Mouse (Mus musculus) liver, embryonic 13.5 days (tissue): Measurements from ENCODE around the gene Crtac1. TPM values are rescaled to one million over a fixed set of nuclear protein-coding genes. Genes with fewer than 3 reads are reported as not detected.

ENCODE experiments used
- ATAC-seq: fragments of 200-750 bp; cut with Nextera tagmentation; 2 replicates; pipeline ENCODE4 v1.8.0; 2017; ENCODE audit warnings: low read depth, mild to moderate bottlenecking, moderate number of reproducible peaks, moderate library complexity
- DNase-seq: peaks from one replicate; pipeline ENCODE4 v3.0.0; 2022
- H3K27ac ChIP-seq: fragments of 300-500 bp; sonication (generic); 2 replicates; pipeline ENCODE4 v1.5.1; 2015; ENCODE audit warnings: moderate library complexity, mild to moderate bottlenecking, inconsistent platforms
- H3K27me3 ChIP-seq: fragments of 300-500 bp; sonication (generic); 2 replicates; pipeline ENCODE4 v1.6.1; 2015; ENCODE audit warnings: mild to moderate bottlenecking, inconsistent platforms
- H3K36me3 ChIP-seq: fragments of 300-500 bp; sonication (generic); 2 replicates; pipeline ENCODE4 v1.6.1; 2015; ENCODE audit warnings: mild to moderate bottlenecking, inconsistent platforms
- H3K4me1 ChIP-seq: fragments of 300-500 bp; sonication (generic); replicated peaks from 2 replicates; pipeline ENCODE4 v1.6.1; 2015; ENCODE audit warnings: inconsistent platforms
- H3K4me2 ChIP-seq: fragments of 300-500 bp; sonication (generic); 2 replicates; pipeline ENCODE4 v1.6.1; 2015; ENCODE audit warnings: inconsistent platforms, mild to moderate bottlenecking, moderate library complexity
- H3K4me3 ChIP-seq: fragments of 300-500 bp; sonication (generic); replicated peaks from 2 replicates; pipeline ENCODE4 v1.5.1; 2015; ENCODE audit warnings: mild to moderate bottlenecking, inconsistent platforms
- H3K9ac ChIP-seq: fragments of 300-500 bp; sonication (generic); 2 replicates; pipeline ENCODE4 v1.6.1; 2015; ENCODE audit warnings: mild to moderate bottlenecking, inconsistent platforms
- H3K9me3 ChIP-seq: fragments of 300-500 bp; sonication (generic); replicated peaks from 2 replicates; pipeline ENCODE4 v1.6.1; 2016; ENCODE audit warnings: inconsistent platforms
- WGBS: fragments of 180-500 bp; shearing (Covaris S2); methylation state at CpG from one replicate; pipeline ENCODE4 v1.1.7; 2015; ENCODE audit not compliant: insufficient replicate concordance; 5-methylcytosine and 5-hydroxymethylcytosine counted together
- polyA plus RNA-seq: library from polyadenylated mRNA; unstranded; fragments of >200 nt; fragmentation: Nextera tagmentation; extraction: Ambion mirVana; gene quantifications from 2 replicates; pipeline ENCODE4 v1.2.1, GENCODE M21; 2015

Crtac1 gene
- 0.07 and 0.12 TPM in 2 replicates for polyA plus RNA-seq

- Histone ChIP-seq H3K4me2 (peak within 1 kb of the TSS; percentile 58), H3K27ac (no peak within 1 kb of the TSS), H3K36me3 (no peaks in the 10 kb centered on the region), H3K4me1 (peaks cover 7% of the 10 kb centered on the region), H3K9me3 (no peaks in the 10 kb centered on the region), H3K9ac (no peak within 1 kb of the TSS), H3K27me3 (peaks cover 71% of the 10 kb centered on the region), H3K4me3 (peak within 1 kb of the TSS; percentile 42)
- WGBS: 3% methylated on average over 64 of the region's 88 CpGs
- no peak for ATAC-seq
- no peak for DNase-seq
These were observed at the start of gene Crtac1 for GRCm38 (mm10) chr19:42431485-42432190. Gene Crtac1 (minus strand): TSS chr19:42431783.

DNA sequence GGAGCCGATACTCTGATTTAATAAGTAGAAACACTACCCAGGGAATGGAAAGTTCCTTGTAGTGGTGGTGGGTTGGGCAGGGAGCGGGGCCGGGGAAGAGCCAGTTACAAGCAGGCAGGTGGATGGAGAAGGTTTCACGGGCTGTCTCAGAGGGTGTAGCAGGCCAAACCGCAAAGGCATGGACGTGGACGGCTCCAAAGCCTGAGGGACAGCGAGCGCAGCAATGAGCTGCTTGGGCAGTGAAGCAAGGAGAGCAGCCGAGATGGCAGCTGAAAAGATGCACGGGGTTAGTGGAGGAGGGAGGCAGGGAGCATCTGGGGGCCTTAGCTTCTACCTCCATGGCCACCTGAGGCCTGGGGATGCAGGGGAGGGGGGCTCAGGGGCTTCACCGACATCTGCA lies 46.7 kb upstream of the Crtac1 start:
- ATAC-seq: no peak
- no peaks in the 10 kb centered on the region for H3K4me1 ChIP-seq
- no peak overlapping the region for H3K4me3 ChIP-seq
- peaks cover 8% of the 10 kb centered on the region; the same call in 1 of the 2 replicates for H3K27me3 ChIP-seq
- H3K4me2 ChIP-seq: no peak overlapping the region
- H3K27ac ChIP-seq: no peak overlapping the region
- H3K9me3 ChIP-seq: no peaks in the 10 kb centered on the region
- H3K36me3 ChIP-seq: no peaks in the 10 kb centered on the region
- no peak overlapping the region for H3K9ac ChIP-seq
- no peak for DNase-seq
- 53% methylated on average over 12 of the region's 12 CpGs for WGBS

DNA sequence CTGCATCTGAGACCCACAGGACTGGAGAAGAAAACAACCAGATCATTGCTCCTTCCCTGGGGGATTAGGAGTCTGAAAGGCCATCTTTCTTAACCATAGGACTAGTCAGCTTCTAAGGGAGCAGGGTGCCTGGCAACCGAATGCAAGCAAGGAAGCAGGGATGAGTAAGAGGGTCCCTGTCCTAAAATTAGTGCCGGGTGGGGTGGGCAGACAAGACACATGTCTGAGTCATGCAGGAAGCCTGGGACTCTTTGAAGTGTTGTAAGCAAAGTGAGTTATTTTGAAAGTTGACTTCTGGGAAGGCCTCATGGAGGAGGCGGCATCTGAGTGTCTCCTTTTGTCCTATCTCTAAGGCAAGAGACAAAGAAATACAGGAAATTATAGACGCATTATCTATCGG lies 46.2 kb upstream of the Crtac1 start:
- H3K27me3 ChIP-seq: peaks cover 8% of the 10 kb centered on the region; the same call in 1 of the 2 replicates
- 36% methylated on average over 5 of the region's 5 CpGs for WGBS
- DNase-seq: no peak

GRCm38 (mm10) chr19:42472831-42473230 lies 41.2 kb upstream of the Crtac1 start:
- no peaks in the 10 kb centered on the region for H3K4me1 ChIP-seq
- no peak overlapping the region for H3K27ac ChIP-seq
- no peaks in the 10 kb centered on the region for H3K9me3 ChIP-seq
- DNase-seq (no peak), ATAC-seq (no peak)
- H3K4me2 ChIP-seq: no peak overlapping the region
- no peak overlapping the region for H3K9ac ChIP-seq
- no peaks in the 10 kb centered on the region for H3K36me3 ChIP-seq
- H3K4me3 ChIP-seq: no peak overlapping the region
- no peaks in the 10 kb centered on the region for H3K27me3 ChIP-seq
- 22% methylated on average over 11 of the region's 11 CpGs for WGBS

More for the DNA sequence above, 46.2 kb upstream of the Crtac1 start:
- no peak overlapping the region for H3K27ac ChIP-seq
- no peaks in the 10 kb centered on the region for H3K36me3 ChIP-seq
- H3K9me3 ChIP-seq: no peaks in the 10 kb centered on the region
- H3K9ac ChIP-seq: no peak overlapping the region
- H3K4me1 ChIP-seq: no peaks in the 10 kb centered on the region
- ATAC-seq: no peak
- no peak overlapping the region for H3K4me2 ChIP-seq
- no peak overlapping the region for H3K4me3 ChIP-seq

DNA sequence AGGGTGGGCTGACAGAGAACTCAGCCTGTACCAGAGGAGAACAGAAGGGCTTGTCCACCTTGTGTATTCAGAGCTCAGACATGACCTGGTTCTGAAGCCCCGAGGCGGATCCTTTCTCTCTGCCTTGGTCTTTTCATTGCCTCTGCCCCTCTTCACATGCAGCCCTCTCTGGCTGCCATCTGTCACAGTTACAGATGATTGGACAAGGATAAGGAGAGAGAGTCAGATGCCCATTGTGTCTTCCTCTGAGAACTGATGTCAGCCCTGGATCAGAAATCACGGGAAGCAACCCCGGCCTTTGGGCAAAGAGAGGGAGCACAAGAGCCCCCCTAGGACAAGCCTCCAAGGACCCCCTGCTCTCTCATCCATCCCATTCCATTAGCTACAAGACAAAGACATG lies 40.0 kb upstream of the Crtac1 start:
- no peaks in the 10 kb centered on the region for H3K9me3 ChIP-seq
- no peak overlapping the region for H3K4me2 ChIP-seq
- ATAC-seq: no peak
- H3K4me3 ChIP-seq: no peak overlapping the region
- H3K27ac ChIP-seq: no peak overlapping the region
- no peak overlapping the region for H3K9ac ChIP-seq
- WGBS: 77% methylated on average over 4 of the region's 4 CpGs
- H3K36me3 ChIP-seq: no peaks in the 10 kb centered on the region
- no peaks in the 10 kb centered on the region for H3K4me1 ChIP-seq
- no peak for DNase-seq
- no peaks in the 10 kb centered on the region for H3K27me3 ChIP-seq

DNA sequence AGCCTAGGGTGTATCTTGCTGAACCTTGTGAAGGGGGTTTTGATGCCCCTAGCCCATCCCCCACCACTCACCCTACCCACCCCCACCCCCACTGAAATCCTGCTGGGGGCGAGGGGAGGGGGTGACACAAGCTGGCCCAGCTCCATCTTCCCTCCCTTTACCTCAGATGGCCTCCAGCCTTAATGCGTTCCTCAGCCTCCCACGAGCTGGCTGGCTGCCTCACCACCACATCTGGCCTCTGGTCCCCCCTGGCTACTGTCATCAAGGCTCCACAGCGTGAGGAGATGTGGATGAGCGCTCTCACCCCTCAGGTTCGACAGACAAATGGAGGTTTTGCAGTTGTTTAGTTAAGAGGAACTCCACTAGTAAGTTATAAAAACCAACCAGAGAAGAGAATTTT lies 30.3 kb upstream of the Crtac1 start:
- H3K4me1 ChIP-seq: peaks cover 3% of the 10 kb centered on the region; the same call in 1 of the 2 replicates
- H3K27me3 ChIP-seq: no peaks in the 10 kb centered on the region
- no peak overlapping the region for H3K4me3 ChIP-seq
- no peak overlapping the region for H3K4me2 ChIP-seq
- no peak overlapping the region for H3K27ac ChIP-seq
- WGBS: 30% methylated on average over 6 of the region's 6 CpGs
- H3K36me3 ChIP-seq: no peaks in the 10 kb centered on the region
- H3K9me3 ChIP-seq: no peaks in the 10 kb centered on the region
- H3K9ac ChIP-seq: no peak overlapping the region
- DNase-seq: no peak
- no peak for ATAC-seq

GRCm38 (mm10) chr19:42461353-42461752 lies 29.8 kb upstream of the Crtac1 start:
- Histone ChIP-seq H3K9ac (no peak overlapping the region), H3K4me3 (no peak overlapping the region), H3K27me3 (no peaks in the 10 kb centered on the region), H3K27ac (no peak overlapping the region), H3K36me3 (no peaks in the 10 kb centered on the region), H3K4me1 (peaks cover 3% of the 10 kb centered on the region; the same call in 1 of the 2 replicates), H3K9me3 (no peaks in the 10 kb centered on the region), H3K4me2 (peak overlapping the region; percentile 38)
- 27% methylated on average over 9 of the region's 9 CpGs for WGBS
- no peak for DNase-seq
- ATAC-seq: no peak

GRCm38 (mm10) chr19:42459512-42459911 lies 27.9 kb upstream of the Crtac1 start:
- no peaks in the 10 kb centered on the region for H3K27me3 ChIP-seq
- no peaks in the 10 kb centered on the region for H3K36me3 ChIP-seq
- H3K9me3 ChIP-seq: no peaks in the 10 kb centered on the region
- no peak overlapping the region for H3K27ac ChIP-seq
- DNase-seq: no peak
- 65% methylated on average over 8 of the region's 8 CpGs for WGBS
- no peak overlapping the region for H3K4me3 ChIP-seq
- no peak overlapping the region for H3K4me2 ChIP-seq
- peaks cover 3% of the 10 kb centered on the region; the same call in 1 of the 2 replicates for H3K4me1 ChIP-seq
- H3K9ac ChIP-seq: no peak overlapping the region
- no peak for ATAC-seq

GRCm38 (mm10) chr19:42454481-42455236 lies 23.1 kb upstream of the Crtac1 start:
- WGBS: 53% methylated on average over 6 of the region's 6 CpGs
- no peak overlapping the region for H3K4me3 ChIP-seq
- no peaks in the 10 kb centered on the region for H3K27me3 ChIP-seq
- H3K4me2 ChIP-seq: no peak overlapping the region
- no peak overlapping the region for H3K9ac ChIP-seq
- ATAC-seq (no peak), DNase-seq (no peak)
- H3K27ac ChIP-seq: no peak overlapping the region
- H3K36me3 ChIP-seq: no peaks in the 10 kb centered on the region
- H3K9me3 ChIP-seq: no peaks in the 10 kb centered on the region
- no peaks in the 10 kb centered on the region for H3K4me1 ChIP-seq

GRCm38 (mm10) chr19:42454006-42454405 lies 22.4 kb upstream of the Crtac1 start:
- Histone ChIP-seq H3K4me3 (no peak overlapping the region), H3K4me2 (no peak overlapping the region), H3K27me3 (no peaks in the 10 kb centered on the region), H3K27ac (no peak overlapping the region), H3K36me3 (no peaks in the 10 kb centered on the region), H3K9me3 (no peaks in the 10 kb centered on the region), H3K9ac (no peak overlapping the region), H3K4me1 (no peaks in the 10 kb centered on the region)
- no peak for ATAC-seq
- 71% methylated on average over 9 of the region's 9 CpGs for WGBS
- DNase-seq: no peak

- Histone ChIP-seq H3K27me3 (no peaks in the 10 kb centered on the region), H3K27ac (no peak overlapping the region), H3K4me2 (no peak overlapping the region), H3K4me1 (no peaks in the 10 kb centered on the region), H3K36me3 (no peaks in the 10 kb centered on the region), H3K4me3 (no peak overlapping the region), H3K9ac (no peak overlapping the region), H3K9me3 (no peaks in the 10 kb centered on the region)
- WGBS: 63% methylated on average over 7 of the region's 7 CpGs
- ATAC-seq: no peak
- DNase-seq: no peak
These were observed 21.0 kb upstream of the Crtac1 start for GRCm38 (mm10) chr19:42452539-42452938.
